Mouse (Mus musculus): Measurements from ENCODE around the gene Pigk.

Gene Pigk

GRCm38 (mm10) chr3:152728238-152728637 is 14.3 kb downstream of the Pigk start:
- DNase-seq (ENCODE audit: low spot score in 2 of 2): no peak

- DNase-seq (ENCODE audit: low spot score in 2 of 2): no peak
These were observed 19.1 kb downstream of the Pigk start for GRCm38 (mm10) chr3:152733011-152733410.

DNA sequence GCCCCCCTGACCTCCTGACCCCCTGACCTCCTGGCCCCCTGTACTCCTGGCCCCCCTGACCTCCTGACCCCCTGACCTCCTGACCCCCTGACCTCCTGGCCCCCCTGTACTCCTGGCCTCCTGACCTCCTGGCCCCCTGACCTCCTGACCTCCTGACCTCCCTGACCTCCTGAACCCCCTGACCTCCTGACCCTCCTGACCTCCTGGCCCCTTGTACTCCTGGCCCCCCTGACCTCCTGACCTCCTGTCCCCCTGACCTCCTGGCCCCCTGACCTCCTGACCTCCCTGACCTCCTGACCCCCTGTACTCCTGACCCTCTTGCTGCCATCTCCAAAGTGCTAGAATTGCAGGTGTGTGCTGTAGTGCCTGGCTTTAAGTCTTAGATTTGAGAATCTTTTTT is 19.6 kb downstream of the Pigk start:
- DNase-seq (ENCODE audit: low spot score in 2 of 2): no peak

- DNase-seq (ENCODE audit: low spot score in 2 of 2): no peak
These were observed 20.2 kb downstream of the Pigk start for GRCm38 (mm10) chr3:152734100-152734499.

- DNase-seq (ENCODE audit: low spot score in 2 of 2): no peak
These were observed 21.8 kb downstream of the Pigk start for GRCm38 (mm10) chr3:152735601-152736250.

DNA sequence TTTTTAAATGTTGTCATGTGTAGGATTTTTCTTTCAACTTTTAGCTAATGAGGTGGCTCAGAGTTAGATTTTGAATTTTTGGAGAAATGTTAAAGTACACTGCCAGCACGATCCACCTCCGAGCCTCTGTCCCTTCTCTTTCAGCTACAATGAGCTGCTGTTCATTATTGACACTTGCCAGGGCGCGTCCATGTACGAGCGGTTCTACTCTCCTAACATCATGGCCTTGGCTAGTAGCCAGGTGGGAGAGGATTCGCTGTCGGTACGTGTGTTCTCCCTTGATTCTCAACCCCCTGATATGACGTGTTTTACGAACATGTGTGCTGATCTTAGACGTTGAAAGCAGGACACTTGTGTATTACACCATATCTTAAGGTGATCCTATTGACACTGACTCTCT is 30.4 kb downstream of the Pigk start:
- no peak for DNase-seq (ENCODE audit: low spot score in 2 of 2)

DNA sequence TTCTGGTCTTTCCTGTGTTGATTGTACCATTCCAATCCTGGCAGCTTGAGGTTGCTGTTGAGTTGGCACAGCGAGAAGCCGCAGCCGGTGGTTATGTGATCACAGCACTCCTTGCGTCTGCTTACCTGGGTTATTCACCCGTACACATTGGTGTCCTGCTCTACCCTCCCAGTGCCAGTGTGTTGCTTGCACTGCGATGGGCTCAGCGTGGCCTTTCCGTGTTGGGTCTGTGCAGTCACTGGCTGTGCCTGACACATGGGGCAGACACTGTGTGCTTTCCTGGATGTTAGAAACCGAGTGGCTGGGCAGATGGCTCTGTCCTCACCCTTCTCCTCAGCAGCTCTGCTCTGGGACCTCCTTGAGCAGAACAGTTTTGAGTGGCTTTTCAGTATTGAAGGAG is 31.7 kb downstream of the Pigk start:
- no peak for DNase-seq (ENCODE audit: low spot score in 2 of 2)

GRCm38 (mm10) chr3:152749461-152749871 is 35.6 kb downstream of the Pigk start:
- peak in 1 of 2 experiments; percentile 63 for DNase-seq (ENCODE audit: low spot score in 2 of 2)

DNA sequence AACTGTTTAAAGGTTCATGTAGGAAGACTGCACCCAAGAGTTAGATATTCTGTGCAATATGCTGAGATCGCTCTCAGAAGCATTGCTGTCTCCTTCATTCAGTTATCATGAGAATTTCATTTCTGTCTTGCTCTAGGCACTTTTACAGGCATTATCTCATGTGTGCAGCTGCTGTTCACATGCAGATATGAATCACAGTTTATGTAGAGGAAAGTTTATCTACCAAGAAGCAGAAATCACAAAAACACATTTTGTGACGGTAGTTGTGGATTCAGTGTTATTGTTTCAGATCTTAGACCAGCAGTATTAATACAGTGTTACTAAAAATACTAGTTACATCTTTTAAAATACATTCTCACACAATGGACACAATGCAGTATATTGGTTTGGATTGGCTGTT is 36.0 kb downstream of the Pigk start:
- no peak for DNase-seq (ENCODE audit: low spot score in 2 of 2)

DNA sequence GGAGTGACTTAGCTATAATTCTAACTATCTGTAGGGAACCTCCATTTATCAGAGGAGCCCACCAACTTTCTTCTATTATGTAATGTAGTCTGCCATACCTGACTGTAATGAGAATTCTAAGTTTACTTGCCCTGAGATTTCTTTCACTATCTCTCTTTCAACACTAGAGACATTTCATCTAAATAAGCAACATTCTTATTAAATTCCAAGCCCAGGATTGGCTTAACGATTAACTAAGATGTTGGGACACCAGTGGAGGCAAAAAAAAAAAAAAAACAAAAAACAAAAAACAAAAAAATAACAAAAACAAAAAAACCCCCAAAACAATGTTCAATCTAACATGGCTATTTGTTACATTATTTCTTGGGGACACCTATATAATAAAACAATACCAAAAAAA is 39.0 kb downstream of the Pigk start:
- DNase-seq (ENCODE audit: low spot score in 2 of 2): no peak

GRCm38 (mm10) chr3:152753345-152753744 is 39.4 kb downstream of the Pigk start:
- DNase-seq (ENCODE audit: low spot score in 2 of 2): no peak

- DNase-seq (ENCODE audit: low spot score in 2 of 2): no peak
These were observed 40.2 kb downstream of the Pigk start for GRCm38 (mm10) chr3:152753920-152754764.

DNA sequence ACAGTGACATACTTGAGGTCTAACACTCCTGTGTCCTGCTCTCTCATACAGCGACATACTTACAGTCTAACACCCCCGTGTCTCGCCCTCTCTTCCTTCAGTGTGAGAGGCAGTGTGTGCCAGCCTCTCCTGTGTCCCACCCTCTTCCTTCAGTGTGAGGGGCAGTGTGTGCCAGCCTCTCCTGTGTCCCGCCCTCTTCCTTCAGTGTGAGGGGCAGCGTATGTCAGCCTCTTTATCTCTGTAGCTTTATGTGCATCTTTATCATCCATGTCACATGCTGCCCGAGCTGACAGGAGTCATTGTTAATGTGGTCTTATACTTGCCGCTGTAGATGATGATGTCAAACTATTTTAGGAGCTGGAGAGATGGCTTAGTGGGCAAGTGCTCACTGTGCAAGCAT is 41.6 kb downstream of the Pigk start:
- no peak for DNase-seq (ENCODE audit: low spot score in 2 of 2)

DNA sequence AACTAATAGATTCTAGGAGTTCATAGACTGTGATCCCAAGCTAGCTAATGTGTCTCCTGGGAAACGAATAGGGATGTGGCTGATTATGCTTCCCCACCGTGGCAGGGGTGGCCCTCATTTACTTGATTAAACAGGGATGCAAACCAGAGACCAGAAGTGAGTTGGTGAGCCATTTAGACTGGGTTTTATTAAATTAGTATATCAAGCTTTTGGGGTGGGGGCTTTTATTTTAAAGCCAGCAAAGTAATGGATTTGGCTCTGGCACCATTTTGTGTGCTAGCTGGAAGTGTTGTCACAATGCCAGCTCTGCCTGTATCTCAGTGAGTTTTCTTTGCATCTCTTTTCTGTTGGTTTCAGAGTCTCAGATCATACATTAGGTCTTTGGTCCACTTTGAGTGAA is 43.0 kb downstream of the Pigk start:
- no peak for DNase-seq (ENCODE audit: low spot score in 2 of 2)

GRCm38 (mm10) chr3:152757464-152758393 is 43.8 kb downstream of the Pigk start:
- DNase-seq (ENCODE audit: low spot score in 2 of 2): no peak

DNA sequence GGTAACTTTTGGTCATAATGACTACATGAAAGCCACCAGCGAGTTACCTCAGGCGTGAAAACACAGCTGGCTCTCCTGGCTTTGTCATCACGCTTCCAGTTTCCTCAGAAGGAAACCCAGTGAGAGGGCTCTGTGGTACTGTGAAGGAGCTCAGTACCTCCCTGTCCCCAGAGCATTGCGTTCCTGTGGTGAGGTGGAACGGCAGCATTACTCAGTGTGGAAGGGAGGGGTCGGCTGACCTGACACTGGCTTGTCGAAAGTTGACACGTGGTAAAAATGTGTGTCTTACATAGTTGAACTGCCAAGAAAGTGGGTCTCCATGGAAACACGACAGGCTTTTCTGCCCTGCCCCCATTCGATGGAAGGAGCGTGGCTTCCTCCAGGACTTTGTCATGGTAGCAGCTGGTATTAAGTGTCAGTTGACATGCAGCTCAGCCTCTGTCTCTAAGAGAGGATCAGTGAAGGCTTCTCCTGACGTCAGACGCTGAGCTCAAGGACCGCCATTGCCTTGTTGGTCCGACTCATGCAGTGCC is 44.7 kb downstream of the Pigk start:
- DNase-seq (ENCODE audit: low spot score in 2 of 2): no peak

- peak in 1 of 2 experiments; percentile 14 for DNase-seq (ENCODE audit: low spot score in 2 of 2)
These were observed 47.2 kb downstream of the Pigk start for GRCm38 (mm10) chr3:152761116-152761515.

GRCm38 (mm10) chr3:152761661-152762060 is 47.8 kb downstream of the Pigk start:
- no peak for DNase-seq (ENCODE audit: low spot score in 2 of 2)

GRCm38 (mm10) chr3:152762302-152762701 is 48.4 kb downstream of the Pigk start:
- DNase-seq (ENCODE audit: low spot score in 2 of 2): no peak

- DNase-seq (ENCODE audit: low spot score in 2 of 2): peak; percentile 23 to 61
These were observed 49.4 kb downstream of the Pigk start for GRCm38 (mm10) chr3:152763139-152763882.

All from thymus, postnatal 10 days (tissue).